Mouse (Mus musculus) right cerebral cortex, postnatal 36 days (tissue): ENCODE measurements at regions not wholly inside any gene's neighbourhood (a gene's known extent, or its start where the extent isn't known, plus 50 kb on each side); places are given as distances from the start of the nearest gene placed in this dataset.

ENCODE experiments used
- DNase-seq, 2 experiments: peaks; one replicate each; pipeline ENCODE4 v3.0.0; 2022; ENCODE audit warnings: low spot score in 2 of 2, mixed read lengths in 1 of 2

GRCm38 (mm10) chr3:147096179-147096578, 244.0 kb downstream of the Ttll7 start:
- DNase-seq, result no peak

- DNase-seq, result no peak
These were observed 246.0 kb downstream of the Ttll7 start for GRCm38 (mm10) chr3:147098065-147098580.

GRCm38 (mm10) chr3:147098611-147099010, 246.4 kb downstream of the Ttll7 start:
- no peak for DNase-seq

GRCm38 (mm10) chr3:147099143-147099713, 247.1 kb downstream of the Ttll7 start:
- DNase-seq, result no peak

- DNase-seq, result no peak
These were observed 249.0 kb downstream of the Ttll7 start for GRCm38 (mm10) chr3:147101053-147101764.

GRCm38 (mm10) chr3:147101765-147102113, 249.6 kb downstream of the Ttll7 start:
- no peak for DNase-seq

DNA sequence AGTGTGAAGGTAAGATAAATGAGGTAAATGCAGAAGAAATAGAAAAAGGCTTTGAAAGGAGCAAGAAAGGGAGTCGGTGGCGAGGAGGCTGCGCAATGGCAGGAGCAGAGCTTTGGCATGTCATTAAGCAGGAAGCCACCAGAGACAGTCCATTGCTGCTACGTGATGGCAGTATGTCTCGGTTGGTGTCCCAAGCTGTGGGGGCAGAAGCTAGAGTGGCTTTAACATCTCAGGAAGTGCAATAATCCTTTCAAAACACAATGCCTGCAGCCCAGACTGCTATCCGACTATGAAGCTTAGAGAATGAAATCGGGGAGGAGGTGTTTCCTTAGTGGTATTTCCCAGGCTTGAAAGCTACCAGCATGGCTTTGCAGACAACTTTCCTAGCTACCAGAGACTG, 251.3 kb downstream of the Ttll7 start:
- no peak for DNase-seq

DNA sequence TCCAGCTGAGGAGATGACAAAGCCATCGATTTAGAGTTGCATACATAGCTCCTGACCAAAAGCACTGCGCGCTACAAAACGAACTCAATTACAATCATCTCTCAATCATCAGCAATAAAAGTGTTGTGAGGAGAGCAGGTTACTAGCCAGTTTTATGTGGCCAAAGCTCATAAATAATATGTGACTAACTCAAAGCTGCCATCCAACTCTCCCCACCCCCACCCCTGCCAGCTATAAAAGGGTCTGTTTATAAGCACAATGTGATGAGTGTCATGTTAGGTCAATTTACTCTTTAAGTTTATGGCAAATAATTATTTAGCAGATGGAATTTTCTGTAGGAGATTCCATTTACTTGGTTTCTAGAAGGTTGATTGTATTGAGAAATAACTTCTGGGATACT, 265.4 kb downstream of the Ttll7 start:
- no peak for DNase-seq

DNA sequence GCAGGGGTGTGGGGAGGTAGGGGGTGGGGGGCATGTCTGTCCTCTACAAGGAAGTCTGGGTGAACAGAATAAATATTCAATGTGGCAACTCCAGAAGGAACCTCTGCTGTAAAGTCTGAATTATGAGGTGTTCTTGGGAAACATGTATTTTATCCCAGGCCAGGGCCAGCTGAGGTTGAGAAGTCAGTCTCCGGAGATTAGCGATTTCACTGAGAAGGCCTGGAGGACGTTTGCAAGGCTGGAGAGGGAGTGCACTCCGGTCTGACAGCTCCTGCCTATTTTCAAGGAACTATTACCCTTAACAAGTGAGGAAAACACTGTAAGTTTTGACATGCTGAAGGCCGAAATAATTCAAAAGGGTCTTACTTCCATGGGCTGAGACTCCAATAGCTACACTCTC, 265.9 kb downstream of the Ttll7 start:
- no peak for DNase-seq

DNA sequence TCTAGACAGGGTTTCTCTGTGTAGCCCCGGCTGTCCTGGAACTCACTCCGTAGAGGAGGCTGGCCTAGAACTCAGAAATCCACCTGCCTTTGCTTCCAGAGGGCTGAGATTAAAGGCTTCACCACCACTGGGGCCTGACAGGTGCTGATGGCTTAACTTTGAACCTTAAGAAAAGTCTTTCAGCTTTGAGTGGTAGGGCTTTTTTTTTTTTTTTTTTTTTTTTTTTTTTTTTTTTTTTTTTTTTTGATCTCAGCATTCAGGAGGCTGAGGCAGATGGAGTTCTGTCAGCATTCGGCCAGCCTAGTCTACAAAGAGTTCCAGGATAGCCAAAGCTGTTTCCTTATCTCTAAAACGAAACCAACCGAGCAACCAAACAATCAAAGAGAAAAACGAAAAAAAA, 266.5 kb downstream of the Ttll7 start:
- no peak for DNase-seq

- DNase-seq, result no peak
These were observed 269.7 kb downstream of the Ttll7 start for GRCm38 (mm10) chr3:147121826-147122225.

GRCm38 (mm10) chr3:147127740-147128139, 275.6 kb downstream of the Ttll7 start:
- DNase-seq, result no peak

GRCm38 (mm10) chr3:147132830-147133229, 280.7 kb downstream of the Ttll7 start:
- DNase-seq, result no peak

- DNase-seq, result no peak
These were observed 281.2 kb downstream of the Ttll7 start for GRCm38 (mm10) chr3:147133408-147133807.

GRCm38 (mm10) chr3:147140414-147140813, 288.2 kb downstream of the Ttll7 start:
- no peak for DNase-seq

- DNase-seq, result no peak
These were observed 301.3 kb downstream of the Ttll7 start for GRCm38 (mm10) chr3:147153456-147153855.

- no peak for DNase-seq
These were observed 301.8 kb downstream of the Ttll7 start for GRCm38 (mm10) chr3:147153998-147154397.

GRCm38 (mm10) chr3:147163126-147163525, 311.0 kb downstream of the Ttll7 start:
- DNase-seq, result no peak

DNA sequence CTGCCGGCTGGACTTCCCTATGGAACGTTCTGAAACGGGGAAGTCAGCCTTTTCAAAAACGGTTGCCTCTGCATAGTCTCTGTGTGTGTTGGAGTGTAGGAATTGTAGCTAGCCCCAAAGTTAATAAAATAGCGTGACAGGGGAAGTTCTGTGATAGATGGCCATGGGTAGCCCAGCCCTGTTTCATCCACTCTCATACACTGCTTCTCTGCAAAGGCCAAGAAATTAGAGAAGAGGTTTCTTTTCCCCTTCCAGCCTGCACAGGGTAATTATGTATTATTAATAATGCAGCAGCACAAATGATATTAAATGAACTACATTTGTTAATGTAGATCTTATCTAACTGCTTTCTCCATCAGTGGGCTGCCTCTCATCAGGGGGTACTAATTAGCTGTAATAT, 311.4 kb downstream of the Ttll7 start:
- DNase-seq, result no peak

DNA sequence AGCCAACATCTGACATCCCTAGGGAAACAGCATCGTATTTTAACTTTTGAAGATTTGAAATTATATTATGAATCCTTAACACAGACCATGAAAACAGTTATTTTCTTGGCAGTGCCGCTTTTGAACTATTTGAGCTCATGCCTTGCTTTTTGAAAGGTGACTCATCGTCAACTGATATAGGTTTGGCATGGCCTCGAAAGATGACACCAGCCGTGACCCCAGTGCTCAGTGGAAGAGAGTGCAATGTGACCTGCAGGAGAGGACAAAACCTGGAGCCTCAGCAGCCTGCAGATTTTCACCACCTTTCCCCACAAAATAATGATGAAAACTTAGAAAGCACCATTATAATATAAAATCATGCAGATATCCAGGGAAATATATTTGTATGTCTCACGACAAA, 312.8 kb downstream of the Ttll7 start:
- DNase-seq, result no peak

DNA sequence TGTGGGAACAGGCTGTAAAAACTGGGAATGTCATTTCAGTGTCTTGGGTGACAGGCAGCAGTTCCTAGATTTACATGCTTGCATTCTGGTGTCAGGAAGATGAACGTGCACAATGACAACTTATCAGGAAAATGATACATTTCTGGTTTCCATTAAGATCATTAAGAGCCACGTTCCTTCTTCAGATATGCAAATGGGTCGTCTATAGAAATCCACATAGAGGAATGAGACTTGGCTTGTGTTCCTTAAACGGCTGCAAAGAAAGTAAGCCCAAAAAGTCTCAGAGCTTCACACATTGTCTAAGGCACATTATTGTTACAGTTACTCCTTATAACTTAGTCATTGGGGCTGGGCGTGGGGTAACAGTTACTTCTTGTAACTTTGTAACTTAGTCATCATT, 314.4 kb downstream of the Ttll7 start:
- no peak for DNase-seq

DNA sequence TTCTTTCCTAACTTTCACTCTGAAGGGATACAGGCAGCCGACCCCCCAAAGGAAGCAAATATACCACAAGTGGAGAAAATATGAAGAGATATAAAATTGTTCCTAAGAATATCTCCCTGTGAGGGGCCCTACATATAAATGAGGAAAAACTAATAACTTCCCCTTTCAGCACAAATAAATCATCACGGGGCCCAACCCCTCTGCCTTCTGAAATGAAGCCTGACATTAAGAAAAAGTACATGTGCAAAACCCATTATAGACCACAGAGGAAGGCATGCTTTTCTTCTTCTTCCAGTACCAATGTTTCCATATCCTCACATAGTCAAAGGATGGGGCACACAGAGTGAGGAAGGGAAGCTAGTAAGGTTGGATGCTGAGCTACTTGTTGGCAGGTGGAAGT, 317.0 kb downstream of the Ttll7 start:
- DNase-seq, result no peak

GRCm38 (mm10) chr3:147170106-147170505, 317.9 kb downstream of the Ttll7 start:
- no peak for DNase-seq

DNA sequence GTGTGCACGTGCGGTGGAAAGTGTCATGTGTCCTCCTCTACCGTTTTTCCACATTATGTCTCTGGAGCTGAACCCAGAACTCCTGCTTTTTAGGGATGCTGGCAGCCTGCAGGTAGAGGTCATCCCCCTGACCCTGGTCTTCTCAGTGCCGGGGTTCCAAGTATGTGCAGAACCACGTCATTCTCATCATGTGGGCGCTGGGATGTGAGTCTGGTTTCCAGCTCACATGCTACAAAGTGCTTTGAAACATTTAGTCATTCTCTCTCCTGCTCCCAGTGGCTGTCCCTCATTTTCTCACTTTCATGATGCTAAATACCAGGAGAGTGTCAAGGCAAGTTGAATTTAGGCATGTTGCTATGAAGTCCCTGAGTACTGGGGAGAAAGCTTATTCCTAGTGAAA, 326.6 kb downstream of the Ttll7 start:
- peak in 1 of 2 experiments; percentile 11 for DNase-seq
